Mouse (Mus musculus): Measurements from ENCODE around the gene Lag3. TPM values are rescaled to one million over a fixed set of nuclear protein-coding genes. Genes with fewer than 3 reads are reported as not detected.

Lag3 gene
- total and polyA plus RNA-seq, 2 experiments from 2014 or later, result 0.11 to 0.85 TPM

DNA sequence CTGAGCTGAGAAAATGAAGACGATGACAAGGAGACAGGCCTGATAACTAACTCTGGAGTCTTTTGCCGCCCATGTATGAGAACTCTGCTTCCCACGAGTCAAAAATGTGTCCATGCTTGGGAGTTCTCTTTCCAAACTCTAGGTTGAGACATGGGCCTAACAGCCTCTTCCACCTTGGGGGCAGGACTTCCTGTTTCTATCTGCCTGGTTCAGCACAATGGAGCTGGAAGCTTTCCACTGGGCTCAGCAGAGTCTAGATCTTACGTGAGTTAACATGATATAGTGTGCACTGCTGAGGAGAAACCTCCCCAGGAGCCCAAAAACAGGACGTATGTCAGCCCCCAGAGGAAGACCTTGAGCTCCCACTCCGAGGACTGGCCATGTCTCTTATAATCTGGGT, 1.7 kb upstream of the Lag3 start:
- Histone ChIP-seq H3K4me3 (ENCODE audit: low read depth, low read length) (no peak overlapping the region), H3K4me2 (ENCODE audit: low read depth, low read length) (no peak overlapping the region), H3K9ac (replicated peaks; ENCODE audit: low read depth, low read length) (no peak overlapping the region), H3K27me3 (ENCODE audit: control insufficient read depth, insufficient read depth, low read length) (peaks cover 6% of the 10 kb centered on the region; the same call in 1 of the 2 replicates), H3K27ac (ENCODE audit: low read depth) (no peak overlapping the region; the same call in 1 of the 2 replicates), H3K36me3 (replicated peaks; ENCODE audit: control insufficient read depth, insufficient read depth, low read length) (peaks cover 22% of the 10 kb centered on the region), H3K9me3 (replicated peaks; ENCODE audit: control insufficient read depth, low read length) (no peaks in the 10 kb centered on the region), H3K4me1 (ENCODE audit: control insufficient read depth, insufficient read depth) (peaks cover 29% of the 10 kb centered on the region)
- no peak for ATAC-seq (ENCODE audit: insufficient read depth, low read depth)
- TF ChIP-seq EP300 (IDR thresholded peaks at IDR 0.05; ENCODE audit: low read depth) (no peak), CTCF (IDR thresholded peaks at IDR 0.05; ENCODE audit: low read depth) (no peak)
- DNase-seq (ENCODE audit: low spot score), result no peak
- 41% methylated on average over 6 of the region's 6 CpGs for WGBS

DNA sequence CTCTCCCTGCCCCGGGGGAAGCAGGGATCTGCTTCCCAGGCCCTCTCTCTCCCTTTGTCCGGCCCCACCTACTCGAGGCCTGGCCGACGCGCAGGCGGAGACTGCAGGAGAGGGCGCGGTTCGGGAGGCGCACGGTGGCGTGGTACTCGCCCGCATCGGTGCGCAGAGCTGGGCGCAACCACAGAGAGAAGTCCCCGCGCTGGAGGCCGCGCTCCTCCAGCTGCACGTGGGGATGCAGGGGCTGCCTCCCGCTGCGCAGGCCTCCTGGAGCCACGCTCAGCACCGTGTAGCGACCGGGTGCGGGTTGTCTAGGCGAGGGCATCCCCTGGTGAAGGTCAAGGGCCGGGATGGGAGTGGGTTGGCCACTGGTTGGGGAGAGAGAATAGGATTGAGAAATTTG, 1.5 kb downstream of the Lag3 start:
- peaks cover 15% of the 10 kb centered on the region for H3K4me1 ChIP-seq (ENCODE audit: control insufficient read depth, insufficient read depth)
- H3K9ac ChIP-seq (replicated peaks; ENCODE audit: low read depth, low read length), result no peak overlapping the region
- no peaks in the 10 kb centered on the region for H3K9me3 ChIP-seq (replicated peaks; ENCODE audit: control insufficient read depth, low read length)
- ATAC-seq (ENCODE audit: insufficient read depth, low read depth) (0 out of 2 replicates have a peak, but pooled peaks have one; percentile 16), DNase-seq (ENCODE audit: low spot score) (no peak)
- peaks cover 6% of the 10 kb centered on the region; the same call in 1 of the 2 replicates for H3K27me3 ChIP-seq (ENCODE audit: control insufficient read depth, insufficient read depth, low read length)
- no peak overlapping the region for H3K4me3 ChIP-seq (ENCODE audit: low read depth, low read length)
- H3K36me3 ChIP-seq (replicated peaks; ENCODE audit: control insufficient read depth, insufficient read depth, low read length), result peaks cover 21% of the 10 kb centered on the region
- H3K4me2 ChIP-seq (ENCODE audit: low read depth, low read length), result peak overlapping the region; percentile 31; the same call in 1 of the 2 replicates
- 9% methylated on average over 32 of the region's 32 CpGs for WGBS
- H3K27ac ChIP-seq (ENCODE audit: low read depth), result no peak overlapping the region
- no peak for TF ChIP-seq EP300 (IDR thresholded peaks at IDR 0.05; ENCODE audit: low read depth)
- TF ChIP-seq CTCF (IDR thresholded peaks at IDR 0.05; ENCODE audit: low read depth), result no peak

DNA sequence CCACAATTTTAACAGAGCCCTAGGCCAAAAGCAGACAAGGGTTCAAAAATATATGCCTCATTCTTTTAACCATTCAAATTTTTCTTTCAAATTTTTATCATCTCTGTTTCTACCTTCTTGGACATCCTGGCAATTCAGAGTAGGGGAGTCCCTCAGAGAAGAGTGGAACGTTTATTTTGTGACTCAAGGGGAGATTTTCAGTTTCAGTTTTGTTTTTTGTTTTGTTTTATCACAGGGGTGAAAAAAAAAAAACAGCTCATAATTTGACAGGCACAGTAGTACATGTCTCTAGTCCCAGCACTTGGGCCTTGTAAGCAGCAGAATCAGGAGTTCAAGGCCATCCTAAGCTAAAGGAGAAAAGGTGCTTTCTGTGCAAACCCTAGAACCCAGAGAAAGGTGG, 3.7 kb downstream of the Lag3 start:
- ATAC-seq (ENCODE audit: insufficient read depth, low read depth) (no peak), DNase-seq (ENCODE audit: low spot score) (no peak)
- H3K9ac ChIP-seq (replicated peaks; ENCODE audit: low read depth, low read length), result no peak overlapping the region
- no peak overlapping the region for H3K27ac ChIP-seq (ENCODE audit: low read depth)
- H3K4me2 ChIP-seq (ENCODE audit: low read depth, low read length), result no peak overlapping the region
- H3K9me3 ChIP-seq (replicated peaks; ENCODE audit: control insufficient read depth, low read length), result no peaks in the 10 kb centered on the region
- peaks cover 6% of the 10 kb centered on the region; the same call in 1 of the 2 replicates for H3K27me3 ChIP-seq (ENCODE audit: control insufficient read depth, insufficient read depth, low read length)
- TF ChIP-seq EP300 (IDR thresholded peaks at IDR 0.05; ENCODE audit: low read depth) (no peak), CTCF (IDR thresholded peaks at IDR 0.05; ENCODE audit: low read depth) (no peak)
- peaks cover 19% of the 10 kb centered on the region for H3K4me1 ChIP-seq (ENCODE audit: control insufficient read depth, insufficient read depth)
- H3K36me3 ChIP-seq (replicated peaks; ENCODE audit: control insufficient read depth, insufficient read depth, low read length), result no peaks in the 10 kb centered on the region
- 62% methylated on average over 1 of the region's 1 CpGs for WGBS
- no peak overlapping the region for H3K4me3 ChIP-seq (ENCODE audit: low read depth, low read length)

DNA sequence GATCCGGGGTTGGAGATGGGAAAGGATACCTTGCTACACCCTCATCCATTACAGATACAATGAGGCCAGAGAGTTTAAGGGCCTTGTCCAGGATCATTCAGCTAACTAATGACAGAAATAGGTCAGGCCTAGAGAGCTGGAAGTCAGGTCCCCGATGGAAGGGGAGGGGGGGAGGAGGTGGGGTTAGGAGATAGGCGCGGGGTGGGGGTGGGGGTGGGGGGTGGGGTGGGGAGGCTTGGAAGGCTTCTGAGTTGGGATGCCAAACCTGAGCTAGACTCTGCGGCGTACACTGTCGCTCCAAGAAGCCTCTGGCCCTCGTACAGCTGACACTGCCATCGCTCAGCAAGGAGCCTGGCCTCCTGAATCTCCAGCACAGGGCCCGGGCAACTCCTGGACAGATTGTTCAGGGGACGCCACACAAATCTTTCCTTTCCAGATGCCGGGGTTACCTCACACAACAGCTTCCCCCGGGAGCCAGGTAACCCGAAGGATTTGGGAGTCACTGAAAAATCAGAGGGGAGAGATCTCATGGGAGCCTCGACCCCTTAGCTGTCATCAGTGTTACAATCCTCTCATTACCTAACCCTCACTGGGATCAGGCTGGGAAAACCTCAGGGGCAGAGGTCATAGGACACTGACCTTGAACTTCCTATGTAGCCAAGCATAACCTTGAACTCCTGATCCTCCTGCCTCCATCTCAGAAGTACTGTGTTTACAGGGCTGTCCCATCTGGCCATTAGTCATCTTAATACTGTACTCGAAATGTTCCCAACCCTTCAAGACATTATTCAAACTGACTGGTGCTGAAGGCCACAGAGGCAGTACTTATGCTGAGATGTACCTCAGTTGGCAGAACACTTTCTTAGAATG, 6.3 kb downstream of the Lag3 start:
- WGBS, result 44% methylated on average over 14 of the region's 16 CpGs
- no peak for ATAC-seq (ENCODE audit: insufficient read depth, low read depth)

DNA sequence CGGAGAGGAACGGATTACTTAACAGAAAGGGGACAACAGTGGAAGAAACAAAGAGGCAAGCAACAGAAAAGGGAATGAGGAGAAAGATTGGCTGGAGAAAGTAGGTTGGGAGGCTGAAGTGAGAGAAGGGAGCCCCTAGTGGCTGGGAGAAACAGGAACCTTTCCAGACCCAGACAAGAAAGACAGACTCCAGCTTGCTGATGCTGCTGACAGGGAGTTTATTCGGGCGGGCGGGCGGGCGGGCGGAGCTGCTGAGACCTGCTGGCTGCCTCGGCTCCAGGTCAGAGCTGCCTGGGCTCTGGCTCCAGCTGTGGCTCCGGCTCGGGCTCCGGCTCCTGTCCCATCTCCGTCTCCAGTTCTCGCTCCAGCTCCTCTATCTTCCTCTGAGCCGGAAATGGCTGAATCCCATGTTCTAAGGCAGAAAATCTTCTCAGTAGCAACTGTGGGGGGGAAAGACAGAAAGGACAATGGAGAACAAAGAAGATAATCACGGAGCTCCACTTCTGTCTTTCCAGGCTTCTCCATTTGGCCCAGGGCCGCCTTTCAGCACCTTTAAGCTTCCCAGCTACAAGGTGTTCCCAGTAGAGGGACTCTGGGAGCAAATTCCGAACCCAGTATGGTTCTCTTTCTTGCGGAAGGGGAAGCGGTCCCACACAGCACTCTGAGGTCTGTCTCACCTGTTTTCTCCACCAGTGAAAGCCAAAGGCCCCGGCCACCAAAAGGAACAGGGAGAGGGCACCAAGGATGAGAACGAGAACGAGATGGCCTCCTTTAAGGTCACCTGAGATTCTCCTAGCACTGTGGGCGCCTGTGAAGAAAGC, 7.1 kb downstream of the Lag3 start:
- Histone ChIP-seq H3K9ac (replicated peaks; ENCODE audit: low read depth, low read length) (peak overlapping the region; percentile 54), H3K36me3 (replicated peaks; ENCODE audit: control insufficient read depth, insufficient read depth, low read length) (no peaks in the 10 kb centered on the region), H3K4me1 (ENCODE audit: control insufficient read depth, insufficient read depth) (peaks cover 9% of the 10 kb centered on the region), H3K27ac (ENCODE audit: low read depth) (peak overlapping the region; percentile 94), H3K4me2 (ENCODE audit: low read depth, low read length) (peak overlapping the region; percentile 66), H3K4me3 (ENCODE audit: low read depth, low read length) (peak overlapping the region; percentile 48), H3K9me3 (replicated peaks; ENCODE audit: control insufficient read depth, low read length) (no peaks in the 10 kb centered on the region), H3K27me3 (ENCODE audit: control insufficient read depth, insufficient read depth, low read length) (no peaks in the 10 kb centered on the region)
- 6% methylated on average over 24 of the region's 24 CpGs for WGBS
- peak; percentile 66 for TF ChIP-seq CTCF (IDR thresholded peaks at IDR 0.05; ENCODE audit: low read depth)
- no peak for TF ChIP-seq EP300 (IDR thresholded peaks at IDR 0.05; ENCODE audit: low read depth)
- DNase-seq (ENCODE audit: low spot score), result peak; percentile 92
- peak; percentile 80 for ATAC-seq (ENCODE audit: insufficient read depth, low read depth)

More for the DNA sequence above, 6.3 kb downstream of the Lag3 start:
- Histone ChIP-seq H3K27me3 (ENCODE audit: control insufficient read depth, insufficient read depth, low read length) (no peaks in the 10 kb centered on the region; the same call in 1 of the 2 replicates), H3K4me3 (ENCODE audit: low read depth, low read length) (peak overlapping the region; percentile 48), H3K27ac (ENCODE audit: low read depth) (peak overlapping the region; percentile 94), H3K9me3 (replicated peaks; ENCODE audit: control insufficient read depth, low read length) (no peaks in the 10 kb centered on the region), H3K4me2 (ENCODE audit: low read depth, low read length) (peak overlapping the region; percentile 66), H3K9ac (replicated peaks; ENCODE audit: low read depth, low read length) (peak overlapping the region; percentile 54; the same call in 1 of the 2 replicates), H3K36me3 (replicated peaks; ENCODE audit: control insufficient read depth, insufficient read depth, low read length) (no peaks in the 10 kb centered on the region), H3K4me1 (ENCODE audit: control insufficient read depth, insufficient read depth) (peaks cover 14% of the 10 kb centered on the region)
- no peak for TF ChIP-seq CTCF (IDR thresholded peaks at IDR 0.05; ENCODE audit: low read depth)
- TF ChIP-seq EP300 (IDR thresholded peaks at IDR 0.05; ENCODE audit: low read depth), result no peak
- no peak for DNase-seq (ENCODE audit: low spot score)
